Mouse (Mus musculus) frontal cortex, postnatal 25 days (tissue): ENCODE data around the gene Slc7a11.

Source experiments
- DNase-seq, 2 experiments: peaks; one replicate each; pipeline ENCODE4 v3.0.0; 2022; ENCODE audit warnings: low spot score in 2 of 2

Slc7a11 gene

GRCm38 (mm10) chr3:49984795-49985194 lies 458.6 kb downstream of the Slc7a11 start:
- DNase-seq, result no peak

GRCm38 (mm10) chr3:49983429-49984268 lies 459.8 kb downstream of the Slc7a11 start:
- DNase-seq, result no peak

GRCm38 (mm10) chr3:49973994-49974393 lies 469.4 kb downstream of the Slc7a11 start:
- DNase-seq, result no peak

- DNase-seq, result no peak
These were observed 477.8 kb downstream of the Slc7a11 start for GRCm38 (mm10) chr3:49965569-49965968.

GRCm38 (mm10) chr3:49960581-49960980 lies 482.8 kb downstream of the Slc7a11 start:
- no peak for DNase-seq

- no peak for DNase-seq
These were observed 496.6 kb downstream of the Slc7a11 start for GRCm38 (mm10) chr3:49946845-49947244.

- no peak for DNase-seq
These were observed 498.6 kb downstream of the Slc7a11 start for GRCm38 (mm10) chr3:49944783-49945182.

GRCm38 (mm10) chr3:49937611-49938010 lies 505.8 kb downstream of the Slc7a11 start:
- no peak for DNase-seq

- DNase-seq, result no peak
These were observed 513.9 kb downstream of the Slc7a11 start for GRCm38 (mm10) chr3:49929496-49929895.

- DNase-seq, result no peak
These were observed 514.7 kb downstream of the Slc7a11 start for GRCm38 (mm10) chr3:49928509-49929263.

GRCm38 (mm10) chr3:49913929-49914328 lies 529.5 kb downstream of the Slc7a11 start:
- DNase-seq, result no peak

GRCm38 (mm10) chr3:49910922-49911321 lies 532.5 kb downstream of the Slc7a11 start:
- DNase-seq, result no peak

- DNase-seq, result no peak
These were observed 534.7 kb downstream of the Slc7a11 start for GRCm38 (mm10) chr3:49908426-49909341.

- DNase-seq, result no peak
These were observed 549.5 kb downstream of the Slc7a11 start for GRCm38 (mm10) chr3:49893945-49894344.

- no peak for DNase-seq
These were observed 556.1 kb downstream of the Slc7a11 start for GRCm38 (mm10) chr3:49887359-49887758.

GRCm38 (mm10) chr3:49886220-49886945 lies 557.0 kb downstream of the Slc7a11 start:
- DNase-seq, result no peak

GRCm38 (mm10) chr3:49880496-49880895 lies 562.9 kb downstream of the Slc7a11 start:
- DNase-seq, result no peak

- DNase-seq, result no peak
These were observed 572.6 kb downstream of the Slc7a11 start for GRCm38 (mm10) chr3:49870786-49871185.

- DNase-seq, result no peak
These were observed 575.3 kb downstream of the Slc7a11 start for GRCm38 (mm10) chr3:49867951-49868584.

GRCm38 (mm10) chr3:49867147-49867950 lies 576.1 kb downstream of the Slc7a11 start:
- no peak for DNase-seq
